Mouse (Mus musculus) E14TG2a.4 (cell line): ENCODE results near the gene Fgd2.

Source experiments
- CTCF ChIP-seq: conservative IDR thresholded peaks from 2 replicates; pipeline ENCODE4 v1.5.1; 2014; ENCODE audit warnings: low read length
- POU5F1 ChIP-seq: IDR thresholded peaks from 2 replicates; pipeline ENCODE4 v1.6.1; 2014; ENCODE audit warnings: low read length, borderline replicate concordance

DNA sequence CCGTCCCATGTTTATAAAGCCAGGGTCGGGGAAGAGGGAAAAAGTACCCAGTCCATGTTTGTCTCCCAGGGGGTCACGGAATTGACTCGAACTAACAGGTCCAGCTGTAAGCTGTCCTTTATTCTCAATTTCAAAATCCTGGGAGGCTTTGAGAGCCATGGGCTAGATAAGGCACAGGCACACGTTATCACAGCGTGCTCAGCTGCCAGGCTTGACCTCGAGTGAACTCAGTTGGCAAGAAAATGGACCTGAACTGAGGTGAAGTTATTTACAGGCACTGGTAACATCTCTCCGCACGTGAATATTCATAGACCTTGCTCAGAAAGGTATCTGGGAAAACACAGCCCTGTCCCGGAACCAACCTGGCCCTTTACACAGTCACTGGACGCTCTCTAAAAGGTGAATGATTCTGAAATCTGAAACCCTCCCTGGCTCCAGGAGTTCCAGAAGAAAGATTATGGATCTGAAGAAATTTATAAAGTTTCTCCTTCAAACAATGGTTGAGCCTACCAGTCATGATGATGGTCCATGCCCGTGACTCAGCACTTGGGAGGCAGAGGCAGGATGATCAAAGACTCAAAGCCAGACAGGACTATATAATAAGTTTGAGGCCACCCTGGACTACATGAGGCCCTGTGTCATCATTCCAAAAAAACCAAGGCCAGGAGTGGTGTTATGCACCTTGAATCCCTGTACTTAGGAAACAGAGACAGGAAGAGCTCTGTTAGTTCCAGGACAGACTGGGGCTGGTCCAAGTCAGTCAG is 59.4 kb downstream of the Fgd2 start:
- TF ChIP-seq CTCF (no peak), POU5F1 (no peak)
